Mouse (Mus musculus) liver, postnatal 0 days (tissue): ENCODE measurements at regions not wholly inside any gene's neighbourhood (a gene's known extent, or its start where the extent isn't known, plus 50 kb on each side); places are given as distances from the start of the nearest gene placed in this dataset.

ENCODE experiments used
- ATAC-seq: fragments of 200-750 bp; cut with Nextera tagmentation; 2 replicates; pipeline ENCODE4 v1.8.0; 2017; ENCODE audit warnings: mild to moderate bottlenecking, moderate library complexity
- DNase-seq: peaks from one replicate; pipeline ENCODE4 v3.0.0-alpha.2; 2016
- H3K27ac ChIP-seq: fragments of 300-500 bp; sonication (generic); 2 replicates; pipeline ENCODE4 v1.5.1; 2014; ENCODE audit warnings: antibody characterized with exemption, moderate library complexity, mild to moderate bottlenecking, low read depth
- H3K27me3 ChIP-seq: fragments of 300-500 bp; sonication (generic); 2 replicates; pipeline ENCODE4 v1.6.1; 2014; ENCODE audit warnings: low read length, control low read depth, mixed read lengths; ENCODE audit not compliant: insufficient read depth
- H3K36me3 ChIP-seq: fragments of 300-500 bp; sonication (generic); replicated peaks from 2 replicates; pipeline ENCODE4 v1.6.1; 2014; ENCODE audit warnings: mild to moderate bottlenecking, control low read depth, low read length, moderate library complexity, mixed read lengths; ENCODE audit not compliant: insufficient read depth
- H3K4me1 ChIP-seq: fragments of 300-500 bp; sonication (generic); 2 replicates; pipeline ENCODE4 v1.6.1; 2014; ENCODE audit warnings: antibody characterized with exemption, mild to moderate bottlenecking, control low read depth; ENCODE audit not compliant: insufficient read depth
- H3K4me2 ChIP-seq: fragments of 300-500 bp; sonication (generic); 2 replicates; pipeline ENCODE4 v1.6.1; 2014; ENCODE audit warnings: low read depth, mild to moderate bottlenecking, low read length, moderate library complexity, mixed read lengths
- H3K4me3 ChIP-seq: fragments of 300-500 bp; sonication (generic); 2 replicates; pipeline ENCODE4 v1.5.1; 2014; ENCODE audit warnings: low read depth, low read length
- H3K9ac ChIP-seq: fragments of 300-500 bp; sonication (generic); replicated peaks from 2 replicates; pipeline ENCODE4 v1.6.1; 2014; ENCODE audit warnings: mild to moderate bottlenecking, moderate library complexity
- H3K9me3 ChIP-seq: fragments of 300-500 bp; sonication (generic); 2 replicates; pipeline ENCODE4 v1.6.1; 2016; ENCODE audit warnings: mild to moderate bottlenecking, control low read depth, low read length, mixed read lengths
- CTCF ChIP-seq: sonication (generic); IDR thresholded peaks from 2 replicates; pipeline ENCODE4 v1.5.1; 2016; ENCODE audit warnings: antibody characterized with exemption, low read depth
- EP300 ChIP-seq: IDR thresholded peaks from 2 replicates; pipeline ENCODE4 v1.6.1; 2016; ENCODE audit warnings: antibody characterized with exemption, low read depth, mild to moderate bottlenecking
- WGBS: fragments of 180-500 bp; shearing (Covaris S2); extraction: QIAGEN DNeasy Blood & Tissue Kit; methylation state at CpG from one replicate; pipeline ENCODE4 v1.1.7; 2014; ENCODE audit not compliant: insufficient replicate concordance; 5-methylcytosine and 5-hydroxymethylcytosine counted together

DNA sequence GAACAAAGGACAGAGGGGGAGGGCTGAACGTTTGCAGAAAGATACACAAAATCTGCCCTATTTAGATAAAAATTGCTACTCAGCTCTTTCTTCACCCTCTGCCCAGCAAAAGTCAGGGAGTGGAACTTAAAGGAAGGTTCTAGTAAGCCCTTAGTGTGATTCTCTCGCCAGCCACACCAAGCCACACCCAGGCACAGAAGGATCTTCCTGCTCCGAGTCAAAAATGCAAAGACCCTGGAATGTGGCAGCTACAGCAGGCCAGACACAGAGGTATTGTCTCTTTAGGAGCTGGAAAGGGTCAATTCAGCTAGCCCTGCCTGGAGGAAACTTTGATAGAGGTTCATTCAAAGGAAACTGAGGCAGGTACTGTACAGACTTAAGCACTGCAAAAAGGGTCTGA, 52.3 kb upstream of the Isx start:
- H3K4me1 ChIP-seq = no peaks in the 10 kb centered on the region
- H3K9ac ChIP-seq = no peak overlapping the region
- ATAC-seq (no peak), DNase-seq (no peak)
- H3K27ac ChIP-seq = no peak overlapping the region
- H3K4me3 ChIP-seq = no peak overlapping the region
- no peaks in the 10 kb centered on the region for H3K9me3 ChIP-seq
- no peaks in the 10 kb centered on the region for H3K27me3 ChIP-seq
- H3K36me3 ChIP-seq = no peaks in the 10 kb centered on the region
- H3K4me2 ChIP-seq = no peak overlapping the region
- WGBS = 19% methylated on average over 3 of the region's 3 CpGs
- TF ChIP-seq CTCF (no peak), EP300 (no peak)

DNA sequence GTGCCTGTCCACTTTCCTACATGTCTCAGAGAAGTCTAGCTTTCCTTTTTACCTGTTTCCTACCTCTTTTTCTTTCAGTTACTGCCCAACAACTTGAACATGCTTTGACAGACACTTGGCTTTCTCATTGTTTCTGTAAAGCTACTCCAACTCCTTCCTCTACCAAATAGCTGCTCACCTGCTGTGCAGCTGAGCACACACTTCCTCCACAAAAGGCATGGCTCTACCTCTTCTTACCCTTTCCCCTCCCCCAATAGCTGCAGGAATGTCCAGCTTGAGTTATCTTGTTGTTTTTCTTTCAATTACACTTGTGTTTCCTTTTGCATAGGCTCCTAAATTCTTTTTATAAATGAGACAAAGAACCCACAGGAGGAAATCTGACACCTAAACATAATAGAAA, 50.7 kb upstream of the Isx start:
- no peak overlapping the region for H3K27ac ChIP-seq
- H3K4me1 ChIP-seq = no peaks in the 10 kb centered on the region
- no peak overlapping the region for H3K4me3 ChIP-seq
- no peaks in the 10 kb centered on the region for H3K9me3 ChIP-seq
- DNase-seq = no peak
- no peak for ATAC-seq
- H3K27me3 ChIP-seq = no peaks in the 10 kb centered on the region
- no peak overlapping the region for H3K4me2 ChIP-seq
- H3K36me3 ChIP-seq = no peaks in the 10 kb centered on the region
- H3K9ac ChIP-seq = no peak overlapping the region
- no peak for TF ChIP-seq CTCF
- no peak for TF ChIP-seq EP300
